Mouse (Mus musculus) ES-E14 (cell line): ENCODE data around the gene Pnpla1. TPM values are rescaled to one million over a fixed set of nuclear protein-coding genes. Genes with fewer than 3 reads are reported as not detected.

Source experiments
- DNase-seq: peaks from one replicate; pipeline ENCODE4 v3.0.0-alpha.2; 2013; ENCODE audit warnings: low read depth, low spot score
- H3K27ac ChIP-seq: 2 replicates; pipeline ENCODE4 v1.5.1; 2012; ENCODE audit warnings: low read depth, mild to moderate bottlenecking, low read length, moderate library complexity, mixed read lengths; ENCODE audit not compliant: poor library complexity, insufficient read depth, severe bottlenecking
- H3K36me3 ChIP-seq: 2 replicates; pipeline ENCODE4 v1.6.1; 2012; ENCODE audit warnings: mild to moderate bottlenecking, low read length, moderate library complexity, mixed read lengths; ENCODE audit not compliant: control insufficient read depth, poor library complexity, insufficient read depth, severe bottlenecking
- H3K4me1 ChIP-seq, 2 experiments: fragments of 150-350 bp in 1 of 2; sonication (generic) in 1 of 2; 2 replicates each; pipeline ENCODE4 v1.6.1; 2012; ENCODE audit warnings: low read length in 2 of 2, mild to moderate bottlenecking in 1 of 2, mixed read lengths in 1 of 2; ENCODE audit not compliant: control insufficient read depth in 2 of 2, insufficient read depth in 2 of 2, poor library complexity in 1 of 2
- H3K4me3 ChIP-seq, 2 experiments: fragments of 150-350 bp in 1 of 2; sonication (generic) in 1 of 2; 2 replicates each; pipeline ENCODE4 v1.5.1; 2012; ENCODE audit warnings: low read length in 2 of 2, low read depth in 1 of 2, mild to moderate bottlenecking in 1 of 2, mixed read lengths in 1 of 2; ENCODE audit not compliant: insufficient read depth in 1 of 2, poor library complexity in 1 of 2, severe bottlenecking in 1 of 2
- H3K9ac ChIP-seq: 2 replicates; pipeline ENCODE4 v1.6.1; 2012; ENCODE audit warnings: low read depth, mild to moderate bottlenecking, low read length, mixed read lengths; ENCODE audit not compliant: poor library complexity, insufficient read depth, severe bottlenecking
- H3K9me3 ChIP-seq: fragments of 150-350 bp; sonication (generic); 2 replicates; pipeline ENCODE4 v1.6.1; 2012; ENCODE audit warnings: low read depth, mild to moderate bottlenecking, low read length; ENCODE audit not compliant: control insufficient read depth, insufficient read depth
- CHD2 ChIP-seq: IDR thresholded peaks from 2 replicates; pipeline ENCODE4 v1.6.1; 2014; ENCODE audit warnings: mild to moderate bottlenecking, low read depth, low read length, inconsistent platforms
- HCFC1 ChIP-seq: IDR thresholded peaks from 2 replicates; pipeline ENCODE4 v1.6.1; 2012; ENCODE audit warnings: low read length, inconsistent platforms, borderline replicate concordance; ENCODE audit not compliant: insufficient read depth
- MAFK ChIP-seq: IDR thresholded peaks from 2 replicates; pipeline ENCODE4 v1.6.1; 2014; ENCODE audit warnings: mild to moderate bottlenecking, low read depth, low read length, inconsistent platforms; ENCODE audit not compliant: insufficient read depth
- ZC3H11A ChIP-seq: IDR thresholded peaks from 2 replicates; pipeline ENCODE4 v1.6.1; 2012; ENCODE audit warnings: low read depth, mild to moderate bottlenecking, inconsistent platforms, low read length, borderline replicate concordance
- ZNF384 ChIP-seq: IDR thresholded peaks from 2 replicates; pipeline ENCODE4 v1.6.1; 2012; ENCODE audit warnings: low read depth, low read length, inconsistent platforms
- in situ Hi-C, 2 experiments: fragments of 600-800 bp; cut with MboI; formaldehyde crosslinking; loops; one replicate each; pipeline ENCODE4 v1.15.1; 2025; ENCODE audit warnings: low sequenced_read_pairs in 2 of 2, inconsistent platforms in 1 of 2; ENCODE audit not compliant: unreplicated experiment in 2 of 2
- total RNA-seq: library from RNA; depleted of rRNA; stranded (reverse); fragments of 300-350 nt; gene quantifications from 2 replicates; pipeline ENCODE4 v1.2.3, GENCODE M21; 2012

Gene Pnpla1
- total RNA-seq, 1 experiment, result 0.27 TPM

- no peaks in the 10 kb centered on the region for H3K36me3 ChIP-seq
- H3K9ac ChIP-seq, result no peak overlapping the region
- in situ Hi-C loops, result no loop called here
- H3K9me3 ChIP-seq, result no peaks in the 10 kb centered on the region
- no peak for DNase-seq
- peaks cover 2 to 4% of the 10 kb centered on the region in 2 experiments; a peak in 1 of 4 replicates for H3K4me1 ChIP-seq
- H3K27ac ChIP-seq, result no peak overlapping the region
- H3K4me3 ChIP-seq, result no peak overlapping the region
- TF ChIP-seq CHD2 (no peak), MAFK (no peak), HCFC1 (no peak), ZNF384 (no peak), ZC3H11A (no peak)
Measured at GRCm38 (mm10) chr17:28875316-28875715, 17.1 kb downstream of the Pnpla1 start.

GRCm38 (mm10) chr17:28876331-28876730, 18.1 kb downstream of the Pnpla1 start:
- Histone ChIP-seq H3K4me3 (peak overlapping the region in 1 of 2 experiments; percentile 51; a peak in 1 of 4 replicates), H3K9me3 (no peaks in the 10 kb centered on the region), H3K27ac (no peak overlapping the region), H3K4me1 (peaks cover 4 to 7% of the 10 kb centered on the region in 2 experiments; a peak in 1 of 4 replicates), H3K9ac (peak overlapping the region; percentile 36; the same call in 1 of the 2 replicates), H3K36me3 (no peaks in the 10 kb centered on the region)
- no peak for TF ChIP-seq ZC3H11A
- TF ChIP-seq MAFK, result no peak
- no peak for TF ChIP-seq ZNF384
- TF ChIP-seq HCFC1, result no peak
- no peak for DNase-seq
- in situ Hi-C loops, result no loop called here

- no peaks in the 10 kb centered on the region for H3K9me3 ChIP-seq
- H3K36me3 ChIP-seq, result no peaks in the 10 kb centered on the region
- no peak for DNase-seq
- H3K4me3 ChIP-seq, result peak overlapping the region; percentile 51
- H3K4me1 ChIP-seq, result peaks cover 4 to 7% of the 10 kb centered on the region in 2 experiments; a peak in 1 of 4 replicates
- in situ Hi-C loops, result no loop called here
- no peak overlapping the region for H3K27ac ChIP-seq
- H3K9ac ChIP-seq, result peak overlapping the region; percentile 36
- TF ChIP-seq CHD2 (no peak), ZNF384 (no peak), ZC3H11A (no peak), MAFK (no peak), HCFC1 (no peak)
Measured at GRCm38 (mm10) chr17:28876821-28877220, 18.6 kb downstream of the Pnpla1 start.

- DNase-seq, result peak; percentile 79
- in situ Hi-C loops, result no loop called here
- Histone ChIP-seq H3K27ac (no peak overlapping the region), H3K4me3 (peak overlapping the region in 1 of 2 experiments; percentile 36; a peak in 1 of 4 replicates), H3K36me3 (no peaks in the 10 kb centered on the region), H3K9ac (peak overlapping the region; percentile 68; the same call in 1 of the 2 replicates), H3K9me3 (no peaks in the 10 kb centered on the region), H3K4me1 (peaks cover 8 to 10% of the 10 kb centered on the region in 2 experiments; a peak in 2 of 4 replicates)
- no peak for TF ChIP-seq ZC3H11A
- TF ChIP-seq CHD2, result no peak
- TF ChIP-seq ZNF384, result 0 out of 2 replicates have a peak, but pooled peaks have one; percentile 16
- TF ChIP-seq HCFC1, result no peak
- no peak for TF ChIP-seq MAFK
Measured at GRCm38 (mm10) chr17:28879931-28880391, 21.8 kb downstream of the Pnpla1 start.

- in situ Hi-C loops, result no loop called here
- no peak for DNase-seq
Measured at GRCm38 (mm10) chr17:28882316-28882715, 24.1 kb downstream of the Pnpla1 start.

More at GRCm38 (mm10) chr17:28882316-28882715, 24.1 kb downstream of the Pnpla1 start:
- H3K9me3 ChIP-seq, result no peaks in the 10 kb centered on the region
- H3K36me3 ChIP-seq, result no peaks in the 10 kb centered on the region
- H3K4me1 ChIP-seq, result peaks cover 8% of the 10 kb centered on the region in 2 experiments; a peak in 2 of 4 replicates
- TF ChIP-seq ZC3H11A, result no peak
- no peak for TF ChIP-seq MAFK
- no peak for TF ChIP-seq CHD2
- no peak for TF ChIP-seq ZNF384
- TF ChIP-seq HCFC1, result no peak
- peak overlapping the region in 1 of 2 experiments; percentile 33; a peak in 1 of 4 replicates for H3K4me3 ChIP-seq
- H3K27ac ChIP-seq, result no peak overlapping the region
- no peak overlapping the region for H3K9ac ChIP-seq
